Mouse (Mus musculus) stomach, postnatal 0 days (tissue): Measurements from ENCODE around the gene Immp2l. TPM values are rescaled to one million over a fixed set of nuclear protein-coding genes. Genes with fewer than 3 reads are reported as not detected.

Experiments
- ATAC-seq: fragments of 200-750 bp; cut with Nextera tagmentation; 2 replicates; pipeline ENCODE4 v1.8.0; 2017; ENCODE audit not compliant: low FRiP score, low TSS enrichment
- DNase-seq: peaks from one replicate; pipeline ENCODE4 v3.0.0-alpha.2; 2016; ENCODE audit warnings: low spot score
- H3K27ac ChIP-seq: fragments of 300-500 bp; sonication (generic); replicated peaks from 2 replicates; pipeline ENCODE4 v1.5.1; 2014; ENCODE audit warnings: mild to moderate bottlenecking, control low read depth
- H3K27me3 ChIP-seq: fragments of 300-500 bp; sonication (generic); 2 replicates; pipeline ENCODE4 v1.6.1; 2014; ENCODE audit warnings: low read length; ENCODE audit not compliant: control insufficient read depth, insufficient read depth
- H3K36me3 ChIP-seq: fragments of 300-500 bp; sonication (generic); 2 replicates; pipeline ENCODE4 v1.6.1; 2014; ENCODE audit warnings: low read length, mixed read lengths; ENCODE audit not compliant: control insufficient read depth, insufficient read depth
- H3K4me1 ChIP-seq: fragments of 300-500 bp; sonication (generic); replicated peaks from 2 replicates; pipeline ENCODE4 v1.6.1; 2014; ENCODE audit warnings: antibody characterized with exemption; ENCODE audit not compliant: control insufficient read depth, insufficient read depth
- H3K4me2 ChIP-seq: fragments of 300-500 bp; sonication (generic); replicated peaks from 2 replicates; pipeline ENCODE4 v1.6.1; 2014; ENCODE audit warnings: low read depth, mild to moderate bottlenecking, control low read depth, moderate library complexity
- H3K4me3 ChIP-seq: fragments of 300-500 bp; sonication (generic); 2 replicates; pipeline ENCODE4 v1.5.1; 2014; ENCODE audit warnings: low read depth, low read length, control low read depth
- H3K9ac ChIP-seq: fragments of 300-500 bp; sonication (generic); 2 replicates; pipeline ENCODE4 v1.6.1; 2014; ENCODE audit warnings: mild to moderate bottlenecking, low read length, control low read depth, mixed read lengths
- H3K9me3 ChIP-seq: fragments of 300-500 bp; sonication (generic); 2 replicates; pipeline ENCODE4 v1.6.1; 2016; ENCODE audit warnings: low read length; ENCODE audit not compliant: control insufficient read depth
- CTCF ChIP-seq: IDR thresholded peaks from 2 replicates; pipeline ENCODE4 v1.5.1; 2016; ENCODE audit warnings: antibody characterized with exemption, low read depth, mild to moderate bottlenecking, moderate library complexity
- EP300 ChIP-seq: optimal IDR thresholded peaks from 2 replicates; pipeline ENCODE3; 2016; ENCODE audit warnings: antibody characterized with exemption
- WGBS: fragments of 180-500 bp; shearing (Covaris S2); extraction: QIAGEN DNeasy Blood & Tissue Kit; methylation state at CpG from one replicate; pipeline ENCODE4 v1.1.7; 2014; 5-methylcytosine and 5-hydroxymethylcytosine counted together
- polyA plus RNA-seq: library from polyadenylated mRNA; unstranded; fragments of >200 nt; fragmentation: Nextera tagmentation; extraction: Ambion mirVana; gene quantifications from 2 replicates; pipeline ENCODE4 v1.2.1, GENCODE M21; 2015

Gene Immp2l
- polyA plus RNA-seq, 1 experiment from 2014 or later = 15.0 TPM

GRCm38 (mm10) chr12:41167802-41168201, 143.9 kb downstream of the Immp2l start:
- TF ChIP-seq CTCF (no peak), EP300 (no peak)
- no peak overlapping the region for H3K4me2 ChIP-seq
- WGBS = 80% methylated on average over 4 of the region's 4 CpGs
- no peak overlapping the region for H3K4me3 ChIP-seq
- H3K9ac ChIP-seq = no peak overlapping the region
- H3K27ac ChIP-seq = no peak overlapping the region
- no peaks in the 10 kb centered on the region for H3K36me3 ChIP-seq
- ATAC-seq (no peak), DNase-seq (no peak)
- H3K4me1 ChIP-seq = no peaks in the 10 kb centered on the region
- no peaks in the 10 kb centered on the region for H3K27me3 ChIP-seq
- no peaks in the 10 kb centered on the region for H3K9me3 ChIP-seq

GRCm38 (mm10) chr12:41170051-41170450, 146.2 kb downstream of the Immp2l start:
- H3K27me3 ChIP-seq = no peaks in the 10 kb centered on the region
- H3K4me1 ChIP-seq = no peaks in the 10 kb centered on the region
- TF ChIP-seq EP300 (no peak), CTCF (no peak)
- no peak for ATAC-seq
- WGBS = 77% methylated on average over 1 of the region's 1 CpGs
- DNase-seq = no peak
- no peaks in the 10 kb centered on the region for H3K36me3 ChIP-seq
- H3K27ac ChIP-seq = no peak overlapping the region
- no peak overlapping the region for H3K9ac ChIP-seq
- H3K4me2 ChIP-seq = no peak overlapping the region
- H3K9me3 ChIP-seq = no peaks in the 10 kb centered on the region
- H3K4me3 ChIP-seq = no peak overlapping the region

DNA sequence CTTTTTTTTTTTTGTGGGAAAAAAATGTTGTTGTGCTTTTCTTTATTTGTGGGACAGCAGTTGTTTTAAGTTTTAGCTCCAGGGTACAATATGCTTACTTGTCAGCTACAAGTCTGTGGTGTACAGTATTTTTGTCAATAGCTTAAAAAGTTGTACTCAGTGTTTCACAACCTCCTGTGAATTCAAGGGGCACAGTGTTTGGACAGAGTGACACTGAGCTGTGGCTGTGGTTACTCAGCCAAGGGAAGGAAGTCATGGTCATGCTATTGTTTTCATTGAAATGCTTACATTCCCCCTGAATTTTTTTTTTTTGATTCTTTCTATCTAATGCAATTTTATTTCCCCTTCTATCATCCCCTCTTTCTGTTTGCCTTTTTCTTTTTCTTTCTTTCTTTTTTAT, 159.0 kb downstream of the Immp2l start:
- TF ChIP-seq EP300 (no peak), CTCF (no peak)
- H3K27ac ChIP-seq = no peak overlapping the region
- no peak overlapping the region for H3K4me2 ChIP-seq
- H3K27me3 ChIP-seq = no peaks in the 10 kb centered on the region
- no peak overlapping the region for H3K9ac ChIP-seq
- no peak for ATAC-seq
- H3K9me3 ChIP-seq = no peaks in the 10 kb centered on the region
- no peak overlapping the region for H3K4me3 ChIP-seq
- H3K4me1 ChIP-seq = no peaks in the 10 kb centered on the region
- no peaks in the 10 kb centered on the region for H3K36me3 ChIP-seq
- DNase-seq = no peak

DNA sequence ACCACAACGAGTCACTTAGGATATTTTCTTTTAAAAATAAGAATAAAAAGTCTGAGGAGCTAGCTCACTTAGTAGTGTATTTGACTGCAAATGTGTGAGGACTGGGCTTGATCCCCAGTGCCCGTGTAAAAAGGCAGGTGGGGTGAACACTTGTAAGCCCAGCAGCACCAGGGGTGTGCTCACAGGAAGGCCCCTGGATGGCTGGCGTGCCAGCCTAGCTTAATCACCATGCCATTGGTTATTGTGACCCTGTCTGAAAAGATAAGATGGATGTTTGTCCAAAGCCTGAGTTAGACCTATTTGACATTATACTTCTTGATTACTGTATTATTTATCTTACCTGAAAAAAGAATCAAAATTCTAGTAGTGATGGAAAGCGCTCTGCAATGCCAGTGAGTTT, 161.2 kb downstream of the Immp2l start:
- Histone ChIP-seq H3K9me3 (no peaks in the 10 kb centered on the region), H3K9ac (no peak overlapping the region), H3K27ac (no peak overlapping the region), H3K4me1 (no peaks in the 10 kb centered on the region), H3K4me2 (no peak overlapping the region), H3K4me3 (no peak overlapping the region), H3K36me3 (no peaks in the 10 kb centered on the region), H3K27me3 (no peaks in the 10 kb centered on the region)
- ATAC-seq (no peak), DNase-seq (no peak)
- WGBS = 59% methylated on average over 4 of the region's 4 CpGs
- TF ChIP-seq CTCF = no peak
- TF ChIP-seq EP300 = no peak

- no peaks in the 10 kb centered on the region for H3K36me3 ChIP-seq
- ATAC-seq (no peak), DNase-seq (no peak)
- TF ChIP-seq CTCF (no peak), EP300 (no peak)
- no peaks in the 10 kb centered on the region for H3K4me1 ChIP-seq
- no peaks in the 10 kb centered on the region for H3K9me3 ChIP-seq
- H3K4me2 ChIP-seq = no peak overlapping the region
- WGBS = 88% methylated on average over 6 of the region's 6 CpGs
- H3K27me3 ChIP-seq = no peaks in the 10 kb centered on the region
- H3K9ac ChIP-seq = no peak overlapping the region
- H3K27ac ChIP-seq = no peak overlapping the region
- no peak overlapping the region for H3K4me3 ChIP-seq
Measured at GRCm38 (mm10) chr12:41185509-41185908, 161.6 kb downstream of the Immp2l start.

GRCm38 (mm10) chr12:41192829-41193228, 168.9 kb downstream of the Immp2l start:
- H3K36me3 ChIP-seq = no peaks in the 10 kb centered on the region
- H3K4me3 ChIP-seq = no peak overlapping the region
- no peak overlapping the region for H3K4me2 ChIP-seq
- WGBS = 33% methylated on average over 3 of the region's 3 CpGs
- no peak overlapping the region for H3K9ac ChIP-seq
- no peaks in the 10 kb centered on the region for H3K9me3 ChIP-seq
- DNase-seq (no peak), ATAC-seq (no peak)
- TF ChIP-seq CTCF (no peak), EP300 (no peak)
- no peaks in the 10 kb centered on the region for H3K27me3 ChIP-seq
- H3K27ac ChIP-seq = no peak overlapping the region
- no peaks in the 10 kb centered on the region for H3K4me1 ChIP-seq
